Mouse (Mus musculus) bone marrow macrophage, adult 2 months (primary cell): ENCODE measurements around the gene Timm22. TPM values are rescaled to one million over a fixed set of nuclear protein-coding genes. Genes with fewer than 3 reads are reported as not detected.

Source experiments
- H3K27ac ChIP-seq: 2 replicates; pipeline ENCODE4 v1.5.1; 2012; ENCODE audit warnings: low read depth, low read length; ENCODE audit not compliant: insufficient read depth
- H3K4me1 ChIP-seq: 2 replicates; pipeline ENCODE4 v1.6.1; 2012; ENCODE audit warnings: low read length; ENCODE audit not compliant: control insufficient read depth, insufficient read depth
- H3K4me3 ChIP-seq: 2 replicates; pipeline ENCODE4 v1.5.1; 2012; ENCODE audit warnings: mild to moderate bottlenecking, low read length, moderate library complexity; ENCODE audit not compliant: insufficient read depth
- CTCF ChIP-seq: IDR thresholded peaks from 2 replicates; pipeline ENCODE4 v1.5.1; 2012; ENCODE audit warnings: low read depth, mild to moderate bottlenecking, low read length, moderate library complexity
- POLR2A ChIP-seq: IDR thresholded peaks from 2 replicates; pipeline ENCODE4 v1.6.1; 2012; ENCODE audit warnings: mild to moderate bottlenecking, low read depth, low read length, borderline replicate concordance
- polyA plus RNA-seq: library from polyadenylated mRNA; stranded (reverse); fragments of >200 nt; gene quantifications from 2 replicates; pipeline ENCODE4 v1.2.4, GENCODE M21; 2012; ENCODE audit not compliant: missing spikeins, insufficient read depth, insufficient read length

The Timm22 gene
- polyA plus RNA-seq, 1 experiment = 15.1 TPM

GRCm38 (mm10) chr11:76372120-76372519 is 34.6 kb upstream of the Timm22 start:
- Histone ChIP-seq H3K27ac (no peak overlapping the region), H3K4me3 (no peak overlapping the region), H3K4me1 (no peaks in the 10 kb centered on the region)
- TF ChIP-seq CTCF (no peak), POLR2A (no peak)

- TF ChIP-seq CTCF = no peak
- no peaks in the 10 kb centered on the region for H3K4me1 ChIP-seq
- H3K27ac ChIP-seq = no peak overlapping the region
- no peak overlapping the region for H3K4me3 ChIP-seq
Observed at GRCm38 (mm10) chr11:76372534-76372933, 34.2 kb upstream of the Timm22 start.

- Histone ChIP-seq H3K4me3 (no peak overlapping the region), H3K4me1 (no peaks in the 10 kb centered on the region), H3K27ac (no peak overlapping the region)
- TF ChIP-seq POLR2A (no peak), CTCF (no peak)
Observed at GRCm38 (mm10) chr11:76374491-76375185, 32.1 kb upstream of the Timm22 start.

GRCm38 (mm10) chr11:76376425-76376824 is 30.3 kb upstream of the Timm22 start:
- TF ChIP-seq CTCF = no peak
- no peak for TF ChIP-seq POLR2A
- no peak overlapping the region for H3K4me3 ChIP-seq
- H3K27ac ChIP-seq = no peak overlapping the region
- H3K4me1 ChIP-seq = no peaks in the 10 kb centered on the region

GRCm38 (mm10) chr11:76379921-76380544 is 26.7 kb upstream of the Timm22 start:
- Histone ChIP-seq H3K27ac (no peak overlapping the region), H3K4me1 (no peaks in the 10 kb centered on the region), H3K4me3 (no peak overlapping the region)
- TF ChIP-seq CTCF (no peak), POLR2A (no peak)

- Histone ChIP-seq H3K4me1 (no peaks in the 10 kb centered on the region), H3K27ac (no peak overlapping the region), H3K4me3 (no peak overlapping the region)
- TF ChIP-seq POLR2A (no peak), CTCF (no peak)
Observed at GRCm38 (mm10) chr11:76381201-76381885, 25.4 kb upstream of the Timm22 start.

- no peak overlapping the region for H3K27ac ChIP-seq
- H3K4me3 ChIP-seq = no peak overlapping the region
- no peaks in the 10 kb centered on the region for H3K4me1 ChIP-seq
- TF ChIP-seq POLR2A (no peak), CTCF (no peak)
Observed at GRCm38 (mm10) chr11:76382711-76383324, 23.9 kb upstream of the Timm22 start.

- no peak for TF ChIP-seq POLR2A
- no peak for TF ChIP-seq CTCF
- Histone ChIP-seq H3K27ac (no peak overlapping the region), H3K4me3 (no peak overlapping the region), H3K4me1 (no peaks in the 10 kb centered on the region)
Observed at GRCm38 (mm10) chr11:76384307-76384706, 22.4 kb upstream of the Timm22 start.

GRCm38 (mm10) chr11:76385017-76385416 is 21.7 kb upstream of the Timm22 start:
- TF ChIP-seq CTCF (no peak), POLR2A (no peak)
- H3K27ac ChIP-seq = no peak overlapping the region
- H3K4me1 ChIP-seq = no peaks in the 10 kb centered on the region
- H3K4me3 ChIP-seq = no peak overlapping the region

GRCm38 (mm10) chr11:76385746-76386145 is 21.0 kb upstream of the Timm22 start:
- Histone ChIP-seq H3K4me1 (no peaks in the 10 kb centered on the region), H3K27ac (no peak overlapping the region), H3K4me3 (no peak overlapping the region)
- no peak for TF ChIP-seq CTCF
- TF ChIP-seq POLR2A = no peak

GRCm38 (mm10) chr11:76387097-76387496 is 19.7 kb upstream of the Timm22 start:
- Histone ChIP-seq H3K27ac (no peak overlapping the region), H3K4me1 (no peaks in the 10 kb centered on the region), H3K4me3 (no peak overlapping the region)
- TF ChIP-seq CTCF = no peak
- no peak for TF ChIP-seq POLR2A
